Mouse (Mus musculus) hindbrain, embryonic 16.5 days (tissue): ENCODE measurements around the gene Cldn24. TPM values are rescaled to one million over a fixed set of nuclear protein-coding genes. Genes with fewer than 3 reads are reported as not detected.

Experiments used
- ATAC-seq: fragments of 200-750 bp; cut with Nextera tagmentation; 2 replicates; pipeline ENCODE4 v1.8.0; 2017; ENCODE audit warnings: moderate TSS enrichment, moderate library complexity
- H3K27ac ChIP-seq: fragments of 300-500 bp; sonication (generic); 2 replicates; pipeline ENCODE4 v1.5.1; 2014; ENCODE audit warnings: low read depth, mild to moderate bottlenecking, control low read depth, low read length, moderate library complexity
- H3K27me3 ChIP-seq: fragments of 300-500 bp; sonication (generic); replicated peaks from 2 replicates; pipeline ENCODE4 v1.6.1; 2014; ENCODE audit warnings: low read length; ENCODE audit not compliant: control insufficient read depth, insufficient read depth
- H3K36me3 ChIP-seq: fragments of 300-500 bp; sonication (generic); 2 replicates; pipeline ENCODE4 v1.6.1; 2014; ENCODE audit warnings: mild to moderate bottlenecking, low read length, moderate library complexity, mixed read lengths; ENCODE audit not compliant: control insufficient read depth, insufficient read depth
- H3K4me1 ChIP-seq: fragments of 300-500 bp; sonication (generic); 2 replicates; pipeline ENCODE4 v1.6.1; 2014; ENCODE audit warnings: low read depth, low read length; ENCODE audit not compliant: control insufficient read depth, insufficient read depth
- H3K4me2 ChIP-seq: fragments of 300-500 bp; sonication (generic); 2 replicates; pipeline ENCODE4 v1.6.1; 2014; ENCODE audit warnings: mild to moderate bottlenecking, low read length, control low read depth, moderate library complexity
- H3K4me3 ChIP-seq: fragments of 300-500 bp; sonication (generic); 2 replicates; pipeline ENCODE4 v1.5.1; 2014; ENCODE audit warnings: mild to moderate bottlenecking, low read length, control low read depth, moderate library complexity
- H3K9ac ChIP-seq: fragments of 300-500 bp; sonication (generic); 2 replicates; pipeline ENCODE4 v1.6.1; 2014; ENCODE audit warnings: low read depth, mild to moderate bottlenecking, control low read depth, low read length, moderate library complexity
- H3K9me3 ChIP-seq: fragments of 300-500 bp; sonication (generic); 2 replicates; pipeline ENCODE4 v1.6.1; 2014; ENCODE audit warnings: mild to moderate bottlenecking, low read length, moderate library complexity; ENCODE audit not compliant: control insufficient read depth
- WGBS: fragments of 180-500 bp; shearing (Covaris S2); extraction: QIAGEN DNeasy Blood & Tissue Kit; methylation state at CpG from one replicate; pipeline ENCODE4 v1.1.7; 2014; 5-methylcytosine and 5-hydroxymethylcytosine counted together
- polyA plus RNA-seq: library from polyadenylated mRNA; unstranded; fragments of >200 nt; fragmentation: Nextera tagmentation; extraction: Ambion mirVana; gene quantifications from 2 replicates; pipeline ENCODE4 v1.2.1, GENCODE M21; 2015

Gene Cldn24
- polyA plus RNA-seq, 1 experiment from 2014 or later: not detected

- no peaks in the 10 kb centered on the region for H3K4me1 ChIP-seq
- H3K27ac ChIP-seq: no peak overlapping the region
- 0 out of 2 replicates have a peak, but pooled peaks cover 11% of the 10 kb centered on the region for H3K36me3 ChIP-seq
- H3K4me3 ChIP-seq: no peak overlapping the region
- WGBS: 86% methylated on average over 14 of the region's 14 CpGs
- H3K27me3 ChIP-seq: no peaks in the 10 kb centered on the region
- no peak for ATAC-seq
- H3K4me2 ChIP-seq: no peak overlapping the region
- no peaks in the 10 kb centered on the region for H3K9me3 ChIP-seq
- H3K9ac ChIP-seq: no peak overlapping the region
Measured at GRCm38 (mm10) chr8:47847161-47847560, 25.2 kb downstream of the Cldn24 start.

GRCm38 (mm10) chr8:47847931-47848330 is 26.0 kb downstream of the Cldn24 start:
- no peak overlapping the region for H3K4me3 ChIP-seq
- no peaks in the 10 kb centered on the region for H3K9me3 ChIP-seq
- no peak overlapping the region for H3K4me2 ChIP-seq
- H3K9ac ChIP-seq: no peak overlapping the region
- WGBS: 90% methylated on average over 6 of the region's 6 CpGs
- ATAC-seq: no peak
- 0 out of 2 replicates have a peak, but pooled peaks cover 11% of the 10 kb centered on the region for H3K36me3 ChIP-seq
- H3K27me3 ChIP-seq: no peaks in the 10 kb centered on the region
- no peak overlapping the region for H3K27ac ChIP-seq
- 0 out of 2 replicates have a peak, but pooled peaks cover 2% of the 10 kb centered on the region for H3K4me1 ChIP-seq

GRCm38 (mm10) chr8:47849842-47850241 is 27.9 kb downstream of the Cldn24 start:
- no peak for ATAC-seq
- H3K36me3 ChIP-seq: peaks cover 11% of the 10 kb centered on the region; the same call in 1 of the 2 replicates
- WGBS: 87% methylated on average over 8 of the region's 8 CpGs
- H3K4me2 ChIP-seq: no peak overlapping the region
- H3K9ac ChIP-seq: no peak overlapping the region
- no peaks in the 10 kb centered on the region for H3K27me3 ChIP-seq
- H3K27ac ChIP-seq: no peak overlapping the region
- no peaks in the 10 kb centered on the region for H3K9me3 ChIP-seq
- no peak overlapping the region for H3K4me3 ChIP-seq
- 0 out of 2 replicates have a peak, but pooled peaks cover 2% of the 10 kb centered on the region for H3K4me1 ChIP-seq

- Histone ChIP-seq H3K9ac (no peak overlapping the region), H3K36me3 (peaks cover 14% of the 10 kb centered on the region; the same call in 1 of the 2 replicates), H3K9me3 (no peaks in the 10 kb centered on the region), H3K27ac (no peak overlapping the region), H3K4me3 (no peak overlapping the region), H3K4me2 (no peak overlapping the region), H3K4me1 (0 out of 2 replicates have a peak, but pooled peaks cover 2% of the 10 kb centered on the region), H3K27me3 (no peaks in the 10 kb centered on the region)
- 71% methylated on average over 12 of the region's 12 CpGs for whole genome bisulfite sequencing
- peak; percentile 60 for ATAC-seq
Measured at GRCm38 (mm10) chr8:47851824-47852502, 30.0 kb downstream of the Cldn24 start.

- Histone ChIP-seq H3K4me1 (0 out of 2 replicates have a peak, but pooled peaks cover 2% of the 10 kb centered on the region), H3K27me3 (no peaks in the 10 kb centered on the region), H3K4me3 (no peak overlapping the region), H3K27ac (no peak overlapping the region), H3K4me2 (no peak overlapping the region), H3K36me3 (peaks cover 14% of the 10 kb centered on the region; the same call in 1 of the 2 replicates), H3K9ac (no peak overlapping the region), H3K9me3 (no peaks in the 10 kb centered on the region)
- no peak for ATAC-seq
- 75% methylated on average over 5 of the region's 5 CpGs for WGBS
Measured at GRCm38 (mm10) chr8:47852737-47853136, 30.8 kb downstream of the Cldn24 start.

- no peak overlapping the region for H3K4me3 ChIP-seq
- peaks cover 11% of the 10 kb centered on the region; the same call in 1 of the 2 replicates for H3K36me3 ChIP-seq
- H3K4me1 ChIP-seq: 0 out of 2 replicates have a peak, but pooled peaks cover 2% of the 10 kb centered on the region
- no peaks in the 10 kb centered on the region for H3K27me3 ChIP-seq
- H3K9ac ChIP-seq: no peak overlapping the region
- H3K9me3 ChIP-seq: no peaks in the 10 kb centered on the region
- no peak overlapping the region for H3K4me2 ChIP-seq
- WGBS: 86% methylated on average over 5 of the region's 5 CpGs
- ATAC-seq: no peak
- H3K27ac ChIP-seq: no peak overlapping the region
Measured at GRCm38 (mm10) chr8:47853356-47853755, 31.4 kb downstream of the Cldn24 start.

- H3K9me3 ChIP-seq: no peaks in the 10 kb centered on the region
- peaks cover 9% of the 10 kb centered on the region for H3K36me3 ChIP-seq
- WGBS: 85% methylated on average over 12 of the region's 12 CpGs
- H3K4me1 ChIP-seq: no peaks in the 10 kb centered on the region
- no peak overlapping the region for H3K4me3 ChIP-seq
- no peak for ATAC-seq
- no peak overlapping the region for H3K4me2 ChIP-seq
- H3K27ac ChIP-seq: no peak overlapping the region
- no peaks in the 10 kb centered on the region for H3K27me3 ChIP-seq
- no peak overlapping the region for H3K9ac ChIP-seq
Measured at GRCm38 (mm10) chr8:47859259-47859658, 37.3 kb downstream of the Cldn24 start.

GRCm38 (mm10) chr8:47866568-47866967 is 44.6 kb downstream of the Cldn24 start:
- no peaks in the 10 kb centered on the region for H3K9me3 ChIP-seq
- ATAC-seq: no peak
- H3K4me1 ChIP-seq: no peaks in the 10 kb centered on the region
- H3K9ac ChIP-seq: no peak overlapping the region
- peaks cover 4% of the 10 kb centered on the region for H3K36me3 ChIP-seq
- H3K27ac ChIP-seq: no peak overlapping the region
- no peak overlapping the region for H3K4me3 ChIP-seq
- WGBS: 88% methylated on average over 8 of the region's 8 CpGs
- H3K4me2 ChIP-seq: no peak overlapping the region
- H3K27me3 ChIP-seq: no peaks in the 10 kb centered on the region

- H3K27me3 ChIP-seq: no peaks in the 10 kb centered on the region
- H3K9me3 ChIP-seq: no peaks in the 10 kb centered on the region
- no peak overlapping the region for H3K4me2 ChIP-seq
- no peaks in the 10 kb centered on the region for H3K4me1 ChIP-seq
- H3K27ac ChIP-seq: no peak overlapping the region
- ATAC-seq: peak; percentile 91
- 27% methylated on average over 8 of the region's 8 CpGs for WGBS
- H3K4me3 ChIP-seq: no peak overlapping the region
- H3K36me3 ChIP-seq: peaks cover 4% of the 10 kb centered on the region
- H3K9ac ChIP-seq: no peak overlapping the region
Measured at GRCm38 (mm10) chr8:47867067-47867466, 45.1 kb downstream of the Cldn24 start.
